Mouse (Mus musculus) cortical plate, adult 2 months (tissue): ENCODE measurements around the gene Slc2a4.

Source experiments
- CTCF ChIP-seq: fragments of 200-500 bp; IDR thresholded peaks from 2 replicates; pipeline ENCODE4 v1.5.1; 2011; ENCODE audit warnings: mild to moderate bottlenecking, control low read depth, low read length; ENCODE audit not compliant: insufficient read depth; ENCODE audit errors: extremely low read depth
- POLR2A ChIP-seq: fragments of 200-500 bp; IDR thresholded peaks from 2 replicates; pipeline ENCODE4 v1.6.1; 2011; ENCODE audit warnings: mild to moderate bottlenecking, low read length, control low read depth; ENCODE audit not compliant: insufficient read depth; ENCODE audit errors: extremely low read depth

GRCm38 (mm10) chr11:69981141-69981762 is 33.3 kb upstream of the Slc2a4 start, which contains the start of gene Ctdnep1:
- TF ChIP-seq CTCF: no peak
- no peak for TF ChIP-seq POLR2A
